Mouse (Mus musculus) embryonic fibroblast, embryonic 13.5 days (primary cell): Measurements from ENCODE around the gene Srp72. TPM values are rescaled to one million over a fixed set of nuclear protein-coding genes. Genes with fewer than 3 reads are reported as not detected.

Source experiments
- H3K27ac ChIP-seq: 2 replicates; pipeline ENCODE4 v1.5.1; 2012; ENCODE audit warnings: low read length, control low read depth, inconsistent platforms; ENCODE audit not compliant: insufficient read depth
- H3K4me1 ChIP-seq: 2 replicates; pipeline ENCODE4 v1.6.1; 2011; ENCODE audit warnings: low read length; ENCODE audit not compliant: control insufficient read depth, insufficient read depth
- H3K4me3 ChIP-seq: 2 replicates; pipeline ENCODE4 v1.5.1; 2011; ENCODE audit warnings: mild to moderate bottlenecking, control low read depth, low read length; ENCODE audit not compliant: insufficient read depth
- CTCF ChIP-seq: IDR thresholded peaks from 2 replicates; pipeline ENCODE4 v1.5.1; 2011; ENCODE audit warnings: mild to moderate bottlenecking, control low read depth, low read length, moderate library complexity, borderline replicate concordance; ENCODE audit not compliant: insufficient read depth
- POLR2A ChIP-seq: IDR thresholded peaks from 2 replicates; pipeline ENCODE4 v1.6.1; 2011; ENCODE audit warnings: low read depth, mild to moderate bottlenecking, control low read depth, low read length, moderate library complexity
- polyA plus RNA-seq: library from polyadenylated mRNA; stranded (reverse); fragments of >200 nt; gene quantifications from 2 replicates; pipeline ENCODE4 v1.2.4, GENCODE M21; 2011; ENCODE audit warnings: low read depth; ENCODE audit not compliant: missing spikeins, insufficient read length

Srp72 gene
- 192 and 197 TPM in 2 replicates for polyA plus RNA-seq

DNA sequence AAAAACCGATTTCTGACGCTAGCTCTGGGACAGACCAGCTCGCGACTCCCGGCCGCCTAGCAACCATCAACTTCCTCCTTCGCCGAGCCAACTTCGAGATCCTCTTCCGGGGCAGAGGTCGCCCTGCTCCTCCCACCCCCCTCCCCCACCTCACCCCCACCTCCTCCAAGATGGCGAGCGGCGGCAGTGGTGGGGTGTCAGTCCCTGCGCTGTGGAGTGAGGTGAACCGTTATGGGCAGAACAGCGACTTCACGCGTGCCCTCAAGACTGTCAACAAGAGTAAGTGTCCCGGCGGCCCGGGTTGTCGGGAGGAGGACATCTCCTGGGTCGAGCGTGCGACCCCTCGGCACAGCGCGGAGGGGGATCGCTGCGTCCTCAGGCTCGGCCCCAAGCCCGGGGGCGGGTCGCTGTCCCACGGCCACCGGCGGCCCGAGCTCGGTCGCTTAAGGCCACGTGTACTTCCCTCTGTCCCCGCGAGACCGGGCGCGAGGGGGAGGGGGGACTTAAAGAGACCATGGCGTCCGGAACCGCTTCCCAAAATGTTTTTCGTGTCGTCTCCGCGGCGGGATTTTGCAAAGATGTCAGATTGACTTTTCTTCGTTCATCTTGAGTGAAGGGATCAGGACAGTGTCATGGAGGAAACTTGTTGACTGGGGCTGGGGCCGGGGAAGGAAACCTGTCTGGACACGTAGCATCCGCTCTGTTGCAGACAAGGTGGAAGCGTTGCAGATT, at the start of gene Srp72:
Gene Srp72 (plus strand): TSS at position 130 of the 732 bp plus-strand sequence.
- H3K4me1 ChIP-seq: no peaks in the 10 kb centered on the region
- H3K27ac ChIP-seq: peak within 1 kb of the TSS; percentile 84
- TF ChIP-seq POLR2A (peak; percentile 82), CTCF (no peak)
- H3K4me3 ChIP-seq: peak within 1 kb of the TSS; percentile 100

DNA sequence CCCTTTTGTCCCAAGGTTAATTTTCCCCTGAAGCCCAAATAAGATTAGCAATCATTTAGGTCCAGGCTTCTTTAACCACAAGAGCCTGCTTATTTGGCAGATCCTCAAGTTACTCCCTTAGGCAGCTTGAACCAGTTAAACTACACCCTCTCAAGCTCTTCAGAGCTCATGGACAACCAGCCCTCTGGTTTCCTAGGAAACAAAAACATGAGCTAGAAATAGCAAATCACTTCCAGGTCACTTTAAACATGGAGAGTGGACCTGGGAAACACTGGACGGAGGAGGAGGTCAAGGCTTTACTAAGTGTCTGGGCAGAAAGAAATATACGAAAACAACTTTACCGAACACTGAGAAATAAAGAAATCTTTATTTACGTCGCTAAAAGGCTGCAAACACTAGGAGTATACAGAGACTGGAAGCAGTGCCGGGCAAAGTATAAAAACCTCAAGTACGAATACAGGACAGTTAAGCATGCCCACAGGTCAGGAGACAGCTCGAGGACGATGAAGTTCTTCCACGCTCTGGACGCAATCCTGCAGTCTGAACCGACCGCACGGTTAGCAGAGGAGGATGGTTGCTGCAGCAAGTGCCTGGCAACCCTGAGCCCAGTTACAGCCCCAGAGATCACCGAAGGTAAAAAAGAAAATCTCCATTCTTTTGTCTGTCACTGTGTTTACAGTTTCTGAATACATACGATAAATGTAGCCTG, 46.2 kb upstream of the Srp72 start:
- Histone ChIP-seq H3K4me1 (peaks cover 4% of the 10 kb centered on the region), H3K27ac (peak overlapping the region; percentile 16; the same call in 1 of the 2 replicates), H3K4me3 (no peak overlapping the region)
- TF ChIP-seq CTCF: no peak
- TF ChIP-seq POLR2A: no peak

DNA sequence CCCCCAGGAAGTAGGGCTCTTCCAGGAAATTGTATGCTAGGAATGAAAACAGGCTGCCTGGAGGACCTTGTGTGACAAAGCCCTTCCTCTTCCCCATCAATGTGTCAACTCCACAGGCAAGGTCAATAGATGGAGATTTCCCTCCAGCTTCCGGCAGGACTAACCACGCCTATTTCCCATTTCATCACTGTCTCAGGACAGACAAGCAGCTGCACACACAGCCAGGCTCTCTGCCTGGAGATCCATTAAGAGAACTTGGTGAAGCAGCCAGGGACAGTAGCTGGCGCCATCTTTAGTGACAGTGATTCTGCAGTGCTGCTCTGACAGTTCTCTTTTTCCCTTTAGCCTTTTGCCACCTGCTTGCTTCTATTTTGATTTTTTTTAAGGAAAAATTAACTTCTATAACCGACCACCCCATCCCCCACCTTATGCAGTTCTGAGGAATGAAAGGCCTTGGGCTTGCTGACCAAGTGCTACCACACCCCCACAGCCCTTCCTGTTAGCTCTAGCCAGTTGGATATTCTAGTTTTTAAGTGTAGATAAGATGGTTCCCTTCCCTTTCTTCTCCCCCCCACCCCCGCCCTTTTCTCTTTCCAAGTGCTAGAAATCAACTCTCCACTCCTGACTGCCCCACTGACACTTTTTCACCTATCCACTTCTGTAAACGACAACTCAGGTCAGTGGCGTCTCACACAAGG, 45.2 kb upstream of the Srp72 start:
- Histone ChIP-seq H3K4me3 (no peak overlapping the region), H3K4me1 (peaks cover 4% of the 10 kb centered on the region), H3K27ac (no peak overlapping the region)
- TF ChIP-seq POLR2A: no peak
- no peak for TF ChIP-seq CTCF

- H3K27ac ChIP-seq: no peak overlapping the region
- no peak overlapping the region for H3K4me3 ChIP-seq
- no peak for TF ChIP-seq CTCF
- TF ChIP-seq POLR2A: no peak
- peaks cover 2% of the 10 kb centered on the region; the same call in 1 of the 2 replicates for H3K4me1 ChIP-seq
Measured at GRCm38 (mm10) chr5:76939717-76940116, 34.8 kb upstream of the Srp72 start.

GRCm38 (mm10) chr5:76941975-76942374, 32.5 kb upstream of the Srp72 start:
- Histone ChIP-seq H3K4me3 (no peak overlapping the region), H3K27ac (no peak overlapping the region), H3K4me1 (peaks cover 2% of the 10 kb centered on the region; the same call in 1 of the 2 replicates)
- TF ChIP-seq POLR2A: no peak
- TF ChIP-seq CTCF: no peak

- Histone ChIP-seq H3K27ac (no peak overlapping the region), H3K4me1 (peaks cover 2% of the 10 kb centered on the region; the same call in 1 of the 2 replicates), H3K4me3 (no peak overlapping the region)
- no peak for TF ChIP-seq CTCF
Measured at GRCm38 (mm10) chr5:76942505-76942904, 32.0 kb upstream of the Srp72 start.

- TF ChIP-seq POLR2A (no peak), CTCF (no peak)
- H3K27ac ChIP-seq: no peak overlapping the region
- H3K4me3 ChIP-seq: no peak overlapping the region
Measured at GRCm38 (mm10) chr5:76944965-76945677, 29.4 kb upstream of the Srp72 start.

DNA sequence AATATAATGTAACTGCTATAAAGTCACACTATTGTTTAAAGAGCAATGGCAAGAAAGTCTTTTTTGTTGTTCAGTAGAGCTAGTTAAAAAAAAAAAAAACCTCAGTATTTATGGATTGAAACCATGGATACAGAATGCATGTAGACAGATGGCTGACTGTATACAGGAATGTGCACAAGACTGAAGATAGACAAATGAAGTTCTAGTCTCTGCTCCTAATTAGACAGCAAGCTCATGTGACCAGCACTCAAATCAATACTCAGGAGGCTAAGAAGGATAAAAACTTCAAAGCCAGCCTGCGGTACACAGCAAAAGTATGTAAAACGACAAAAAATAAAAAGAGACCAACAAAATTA, 28.8 kb upstream of the Srp72 start:
- Histone ChIP-seq H3K27ac (no peak overlapping the region), H3K4me3 (no peak overlapping the region), H3K4me1 (peaks cover 4% of the 10 kb centered on the region; the same call in 1 of the 2 replicates)
- TF ChIP-seq CTCF (no peak), POLR2A (no peak)

More at GRCm38 (mm10) chr5:76944965-76945677, 29.4 kb upstream of the Srp72 start:
- peaks cover 4% of the 10 kb centered on the region; the same call in 1 of the 2 replicates for H3K4me1 ChIP-seq

DNA sequence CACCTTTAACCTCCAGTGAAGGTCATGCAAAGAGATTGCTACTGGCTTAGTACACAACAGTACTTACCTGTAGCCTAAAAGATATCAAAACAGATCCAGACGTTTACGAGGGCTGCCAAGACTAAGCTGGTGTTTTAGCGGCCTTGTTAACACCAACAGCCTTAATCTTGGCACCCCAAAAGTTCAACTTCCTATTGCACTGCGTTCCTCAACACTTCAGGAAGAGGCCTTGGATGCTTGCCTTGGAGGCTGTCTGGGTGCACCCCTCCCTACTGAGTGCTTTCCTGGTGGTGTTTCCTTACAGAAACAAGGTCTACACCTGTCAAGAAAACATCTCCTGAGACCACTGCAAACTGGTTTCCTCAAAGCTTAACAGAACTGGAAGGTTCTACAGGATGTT, 27.3 kb upstream of the Srp72 start:
- TF ChIP-seq POLR2A (no peak), CTCF (no peak)
- Histone ChIP-seq H3K27ac (no peak overlapping the region), H3K4me3 (no peak overlapping the region), H3K4me1 (peaks cover 4% of the 10 kb centered on the region; the same call in 1 of the 2 replicates)
